Mouse (Mus musculus): ENCODE results near the gene Usp1. TPM values are rescaled to one million over a fixed set of nuclear protein-coding genes. Genes with fewer than 3 reads are reported as not detected.
A peak's percentile ranks its signal among the peaks of the same experiment; 100 is the strongest.
"Not testable (repeated sequence)": the region's sequence is repeated elsewhere in the genome, so short reads cannot be mapped to it uniquely, and the experiment has no call there.

The Usp1 gene
- polyA plus RNA-seq, 1 experiment: 11.0 TPM

DNA sequence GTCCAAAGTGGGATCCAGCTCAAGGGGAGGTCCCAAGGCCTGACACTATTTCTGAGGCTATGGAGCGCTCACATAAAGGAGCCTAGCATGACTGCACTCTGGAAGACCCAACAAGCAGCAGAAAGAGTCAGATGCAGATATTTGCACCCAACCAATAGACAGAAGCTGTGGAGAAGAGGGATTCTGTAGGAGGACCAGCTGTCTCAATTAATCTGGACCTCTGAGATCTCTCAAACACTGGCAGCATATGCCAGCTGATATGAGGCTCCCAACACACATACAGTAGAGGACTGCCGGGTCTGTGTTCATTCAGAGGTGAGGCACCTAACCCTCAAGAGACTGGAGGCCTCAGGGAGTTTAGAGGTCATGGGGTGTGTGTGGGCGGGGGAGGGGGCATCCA is 56.4 kb downstream of the Usp1 start:
- DNase-seq (ENCODE audit: low read depth): not testable (repeated sequence)

- DNase-seq (ENCODE audit: low read depth): peak; percentile 1
Observed at GRCm38 (mm10) chr4:98984701-98985100, 61.1 kb downstream of the Usp1 start.

Other genes with a start within 250 kb of the Usp1 start
- gene L1td1, start 197.1 kb upstream of the Usp1 start, polyA plus RNA-seq (2012; rRNA removed): not detected in 2 replicates
- 3.2 and 3.3 TPM in 2 replicates for gene Kank4, start 106.3 kb upstream of the Usp1 start, polyA plus RNA-seq (2012; rRNA removed)
- gene I0C0044D17Rik, start 100.0 kb upstream of the Usp1 start, polyA plus RNA-seq (2012; rRNA removed): 0.11 TPM in 1 of 2 replicates, not detected in the other
- 0.56 and 1.4 TPM in 2 replicates for gene Angptl3, start 107.1 kb downstream of the Usp1 start, polyA plus RNA-seq (2012; rRNA removed)
- 44.6 and 62.7 TPM in 2 replicates for gene Dock7, start 197.1 kb downstream of the Usp1 start, polyA plus RNA-seq (2012; rRNA removed)

All from gonadal fat pad, adult 2 months (tissue).